Mouse (Mus musculus): Measurements from ENCODE around the gene Srgap2.
A peak's percentile ranks its signal among the peaks of the same experiment; 100 is the strongest.
"Not testable (repeated sequence)": the region's sequence is repeated elsewhere in the genome, so short reads cannot be mapped to it uniquely, and the experiment has no call there.

Gene Srgap2

DNA sequence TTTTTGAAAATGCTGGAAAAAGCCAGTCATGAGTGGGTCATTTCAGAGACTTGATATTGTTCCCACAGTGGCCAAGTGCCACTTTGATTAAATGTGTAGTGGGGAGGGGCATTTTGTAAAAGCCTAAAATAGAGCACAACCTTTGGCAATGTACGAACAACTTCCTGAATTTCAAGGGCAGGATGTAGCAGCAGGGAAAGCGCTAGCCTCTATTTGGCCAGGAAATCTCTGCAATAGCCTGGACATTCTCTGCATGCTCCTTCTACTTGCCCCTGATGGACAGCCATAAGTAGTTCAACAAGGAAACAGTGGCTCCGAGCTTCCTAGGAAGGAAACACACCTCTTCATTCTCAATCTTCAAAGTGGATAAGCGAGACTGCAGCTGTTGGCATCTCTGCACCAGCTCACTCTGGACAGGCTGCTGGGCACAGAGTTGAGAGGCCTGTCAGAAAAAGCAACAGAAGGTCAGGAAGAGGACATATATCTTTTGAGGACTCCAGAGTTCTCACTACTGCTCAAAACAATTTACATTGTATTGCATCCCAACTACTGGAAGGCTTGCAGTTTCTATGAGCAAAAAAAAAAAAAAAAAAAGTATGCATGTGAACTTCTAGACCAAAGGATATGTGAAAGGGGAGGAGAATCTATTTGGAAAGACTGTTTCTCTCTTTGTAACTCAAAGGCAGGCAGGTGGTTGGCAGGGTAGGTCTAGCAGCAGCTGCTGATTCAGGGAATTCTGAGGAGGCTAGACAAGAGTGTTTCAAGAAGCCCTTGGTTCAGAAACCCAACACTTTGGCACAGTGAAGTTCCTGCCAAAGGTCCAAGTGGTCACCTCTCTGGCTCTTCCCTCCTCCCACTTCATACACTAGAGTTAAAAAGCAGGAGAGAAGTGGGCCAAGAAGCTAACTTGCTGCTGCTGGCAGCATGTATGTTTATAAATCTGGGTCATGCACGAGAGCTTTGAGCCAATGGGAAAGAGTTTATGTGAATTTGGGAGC is 181.4 kb downstream of the Srgap2 start:
- DNase-seq (ENCODE audit: low spot score in 2 of 2): no peak

DNA sequence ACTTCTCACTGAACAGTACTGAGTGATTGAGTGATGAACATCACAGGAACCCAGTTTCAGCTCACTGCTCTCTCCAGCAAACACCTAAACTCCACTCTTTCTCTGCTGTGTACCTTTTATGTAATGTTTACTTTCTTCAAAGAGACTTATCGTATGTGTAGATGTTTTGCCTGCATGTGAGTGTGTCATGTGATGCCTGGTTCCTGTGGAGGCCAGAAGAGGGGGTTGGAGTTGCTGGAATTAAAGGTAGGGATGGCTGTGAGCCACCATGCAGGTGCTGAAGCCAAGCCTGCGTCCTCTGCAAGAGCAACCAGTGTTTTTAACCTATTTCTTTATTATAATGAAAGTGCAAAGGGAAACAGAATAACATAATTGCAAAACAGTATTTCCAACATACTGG is 182.5 kb downstream of the Srgap2 start:
- DNase-seq (ENCODE audit: low spot score in 2 of 2): no peak

DNA sequence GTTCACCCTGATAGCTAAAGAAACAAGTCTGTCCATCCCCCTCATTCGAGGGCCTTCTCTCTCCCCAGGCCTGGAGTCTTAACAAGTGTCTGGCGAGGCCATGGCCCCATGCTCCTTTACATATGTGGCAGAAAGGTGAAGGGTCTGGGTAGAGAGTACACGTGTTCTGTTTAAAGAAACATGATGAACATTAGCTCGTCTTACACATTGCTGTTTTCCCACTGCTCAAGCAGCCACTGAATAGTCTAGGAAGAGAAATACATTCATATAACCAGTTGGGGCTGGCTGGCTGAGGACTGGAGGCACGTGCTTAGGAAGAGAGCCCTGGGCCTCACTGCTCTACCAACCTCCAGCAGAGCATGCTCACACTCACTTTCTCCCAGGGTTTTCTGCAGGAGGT is 191.1 kb downstream of the Srgap2 start:
- DNase-seq (ENCODE audit: low spot score in 2 of 2): no peak

DNA sequence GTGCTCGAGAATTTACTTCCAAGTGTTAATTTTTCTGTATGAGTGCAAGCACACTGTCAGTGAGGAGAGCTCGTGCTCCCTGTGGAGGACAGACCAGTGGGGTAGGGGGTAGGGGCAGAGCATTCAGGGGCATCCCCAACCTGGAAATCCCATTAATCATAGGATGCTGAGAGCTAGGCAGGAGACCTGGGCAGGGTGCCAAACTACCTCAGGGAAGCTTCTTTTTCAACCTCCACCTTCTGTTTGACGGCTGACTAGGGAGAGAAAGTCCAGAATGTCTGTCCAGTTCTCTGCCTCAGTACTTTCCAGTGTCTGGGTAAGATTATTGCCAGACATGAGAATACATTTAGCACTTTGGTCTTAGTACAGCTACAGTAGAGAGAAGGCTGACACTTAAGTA is 191.5 kb downstream of the Srgap2 start:
- DNase-seq (ENCODE audit: low spot score in 2 of 2): no peak

DNA sequence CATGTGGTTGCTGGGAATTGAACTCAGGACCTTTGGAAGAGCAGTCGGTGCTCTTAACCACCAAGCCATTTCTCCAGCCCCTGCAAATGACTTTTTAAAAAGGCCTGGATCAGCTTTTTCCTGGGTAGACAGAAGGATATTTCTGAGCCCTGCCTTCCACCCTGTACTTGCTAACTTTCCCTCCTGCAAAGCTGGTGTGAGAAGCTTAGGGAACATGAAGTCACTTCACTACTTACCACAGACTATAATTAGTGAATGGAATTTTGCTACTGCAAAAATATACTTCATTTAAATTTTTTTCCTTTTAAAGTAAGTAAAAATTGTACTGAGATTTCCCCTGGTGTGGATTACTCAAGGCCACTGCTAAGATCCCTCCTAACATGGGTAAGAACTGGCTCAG is 196.0 kb downstream of the Srgap2 start:
- peak; percentile 24 to 41 for DNase-seq (ENCODE audit: low spot score in 2 of 2)

DNA sequence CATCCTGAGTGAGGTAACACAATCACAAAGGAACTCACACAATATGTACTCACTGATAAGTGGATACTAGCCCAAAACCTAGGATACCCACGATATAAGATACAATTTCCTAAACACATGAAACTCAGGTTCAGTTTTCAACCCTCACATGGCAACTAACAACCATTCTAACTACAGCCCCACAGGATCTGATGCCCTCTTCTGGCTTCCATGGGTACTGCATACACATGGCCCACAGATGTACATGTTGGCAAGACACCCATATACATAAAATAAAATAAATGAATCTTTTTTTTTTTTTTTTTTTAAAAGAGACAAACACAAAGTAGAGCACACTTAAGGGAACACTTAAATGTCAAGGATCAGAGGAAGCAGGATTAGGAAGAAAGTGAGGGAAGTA is 198.1 kb downstream of the Srgap2 start:
- not testable (repeated sequence) for DNase-seq (ENCODE audit: low spot score in 2 of 2)

DNA sequence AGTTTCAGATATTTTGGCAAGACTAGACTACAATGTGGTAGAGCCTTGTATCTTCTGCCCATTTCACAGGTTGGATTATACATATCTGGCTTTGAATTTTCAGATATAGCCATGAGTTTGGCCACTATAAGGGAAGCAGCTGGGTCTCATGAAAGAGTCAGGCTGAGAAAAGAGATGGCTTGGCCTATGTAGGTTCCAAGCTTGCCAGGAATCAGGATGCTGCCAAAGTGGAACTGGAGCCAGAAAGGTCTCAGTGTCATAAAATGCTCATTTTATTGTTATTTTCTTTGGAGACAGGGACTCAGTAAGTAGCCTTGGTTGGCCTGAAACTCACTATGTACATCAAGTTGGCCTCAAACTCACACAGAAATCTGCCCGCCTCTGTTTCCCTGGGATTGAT is 200.0 kb downstream of the Srgap2 start:
- no peak for DNase-seq (ENCODE audit: low spot score in 2 of 2)

- DNase-seq (ENCODE audit: low spot score in 2 of 2): no peak
These were observed 202.2 kb downstream of the Srgap2 start for GRCm38 (mm10) chr1:131324816-131325463.

GRCm38 (mm10) chr1:131319598-131320330 is 207.4 kb downstream of the Srgap2 start:
- no peak for DNase-seq (ENCODE audit: low spot score in 2 of 2)

DNA sequence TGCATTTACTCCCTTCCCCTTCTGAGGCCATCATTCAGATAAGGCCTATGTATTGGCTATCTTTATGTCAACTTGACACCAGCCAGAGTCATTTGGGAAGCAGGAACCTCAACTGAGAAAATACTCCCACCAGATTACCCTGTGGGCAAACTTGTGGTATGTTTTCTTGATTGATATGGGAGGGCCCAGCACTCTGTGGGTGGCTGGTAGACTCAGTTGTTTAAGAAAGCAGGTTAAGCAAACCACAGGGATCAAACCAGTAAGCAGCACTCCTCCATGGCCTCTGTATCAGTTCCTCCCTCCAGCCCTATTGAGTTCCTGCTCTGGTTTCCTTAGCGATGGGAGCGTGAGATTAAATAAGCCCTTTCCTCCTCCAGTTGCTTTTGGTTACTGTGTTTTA is 208.8 kb downstream of the Srgap2 start:
- no peak for DNase-seq (ENCODE audit: low spot score in 2 of 2)

- no peak for DNase-seq (ENCODE audit: low spot score in 2 of 2)
These were observed 209.5 kb downstream of the Srgap2 start for GRCm38 (mm10) chr1:131317625-131318024.

- DNase-seq (ENCODE audit: low spot score in 2 of 2): no peak
These were observed 215.9 kb downstream of the Srgap2 start for GRCm38 (mm10) chr1:131311284-131311683.

- no peak for DNase-seq (ENCODE audit: low spot score in 2 of 2)
These were observed 216.8 kb downstream of the Srgap2 start for GRCm38 (mm10) chr1:131310237-131310818.

- DNase-seq (ENCODE audit: low spot score in 2 of 2): no peak
These were observed 226.4 kb downstream of the Srgap2 start for GRCm38 (mm10) chr1:131300750-131301149.

GRCm38 (mm10) chr1:131299788-131300187 is 227.4 kb downstream of the Srgap2 start:
- no peak for DNase-seq (ENCODE audit: low spot score in 2 of 2)

- DNase-seq (ENCODE audit: low spot score in 2 of 2): no peak
These were observed 227.9 kb downstream of the Srgap2 start for GRCm38 (mm10) chr1:131299240-131299639.

DNA sequence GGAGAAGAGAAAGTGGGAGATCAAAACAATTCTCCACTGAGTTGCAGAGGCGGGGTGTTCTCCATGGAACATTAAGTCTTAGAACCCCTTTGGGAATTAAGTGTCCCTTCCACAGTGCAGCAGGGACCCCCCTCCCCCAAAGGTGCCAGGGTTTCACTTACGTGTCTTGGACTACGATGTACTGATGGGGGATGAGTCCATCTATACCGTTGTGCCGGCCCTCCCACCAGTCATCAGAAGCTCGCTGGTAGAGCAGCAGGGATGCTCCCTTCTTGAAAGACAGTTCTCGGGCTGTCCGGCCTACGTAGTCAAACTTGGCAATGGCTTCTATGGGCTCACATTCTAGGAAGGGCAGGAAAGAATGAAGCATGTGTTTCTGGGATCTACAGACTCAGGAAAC is 229.0 kb downstream of the Srgap2 start:
- no peak for DNase-seq (ENCODE audit: low spot score in 2 of 2)

DNA sequence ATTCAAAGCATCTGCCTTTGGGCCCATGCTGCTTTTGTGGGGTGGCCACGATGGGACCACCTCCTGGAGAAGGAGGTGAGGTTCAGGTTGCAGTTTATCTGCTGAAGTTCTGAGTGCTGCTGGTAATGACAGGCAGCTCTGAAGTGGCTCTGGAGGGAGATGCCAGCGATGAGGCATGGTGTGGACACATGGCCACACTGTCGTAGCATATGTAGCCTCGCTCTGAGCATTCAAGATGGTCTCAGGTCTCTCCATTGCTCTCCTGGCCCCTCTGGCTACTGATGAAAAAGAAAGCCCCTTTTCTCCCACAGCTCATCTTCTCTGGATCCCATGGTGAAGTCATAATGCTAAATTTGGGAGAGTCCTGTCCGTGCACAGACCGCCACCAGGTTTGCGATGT is 230.4 kb downstream of the Srgap2 start:
- no peak for DNase-seq (ENCODE audit: low spot score in 2 of 2)

DNA sequence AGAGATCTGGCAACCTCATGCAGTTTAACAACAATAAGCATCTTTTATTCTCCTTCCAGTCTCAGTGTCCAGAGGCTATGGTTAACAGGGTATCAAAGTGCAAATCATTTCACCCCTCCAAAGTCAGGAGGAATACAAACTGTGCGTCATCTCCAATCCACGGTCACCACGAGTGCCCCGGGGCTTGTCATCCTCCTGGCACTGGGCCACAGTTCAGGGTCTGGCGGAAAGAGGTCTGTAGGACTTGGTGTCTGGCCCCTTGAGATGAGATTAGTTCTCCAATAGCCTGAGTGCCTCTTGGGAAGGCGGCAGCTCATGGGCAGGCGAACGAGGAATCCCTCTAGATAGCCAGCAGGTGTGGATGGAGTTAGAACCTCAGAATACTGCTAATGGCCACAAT is 232.0 kb downstream of the Srgap2 start:
- DNase-seq (ENCODE audit: low spot score in 2 of 2): no peak

DNA sequence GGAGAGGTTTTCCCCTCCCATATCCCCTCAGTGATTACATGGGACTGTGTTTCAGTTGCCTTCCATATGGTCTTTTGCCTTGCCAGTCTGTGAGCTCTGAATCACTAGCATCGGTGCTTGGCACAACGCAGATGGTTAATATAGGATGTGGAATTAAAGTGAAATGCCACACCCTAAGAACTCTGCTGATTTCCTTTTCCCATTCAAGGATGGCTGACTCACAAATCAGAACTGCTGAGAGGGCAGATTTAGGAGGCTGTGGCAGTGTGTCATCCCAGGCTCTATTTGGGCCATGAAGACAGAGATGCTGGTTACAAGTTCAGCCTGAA is 233.3 kb downstream of the Srgap2 start:
- DNase-seq (ENCODE audit: low spot score in 2 of 2): peak; percentile 35 to 46

DNA sequence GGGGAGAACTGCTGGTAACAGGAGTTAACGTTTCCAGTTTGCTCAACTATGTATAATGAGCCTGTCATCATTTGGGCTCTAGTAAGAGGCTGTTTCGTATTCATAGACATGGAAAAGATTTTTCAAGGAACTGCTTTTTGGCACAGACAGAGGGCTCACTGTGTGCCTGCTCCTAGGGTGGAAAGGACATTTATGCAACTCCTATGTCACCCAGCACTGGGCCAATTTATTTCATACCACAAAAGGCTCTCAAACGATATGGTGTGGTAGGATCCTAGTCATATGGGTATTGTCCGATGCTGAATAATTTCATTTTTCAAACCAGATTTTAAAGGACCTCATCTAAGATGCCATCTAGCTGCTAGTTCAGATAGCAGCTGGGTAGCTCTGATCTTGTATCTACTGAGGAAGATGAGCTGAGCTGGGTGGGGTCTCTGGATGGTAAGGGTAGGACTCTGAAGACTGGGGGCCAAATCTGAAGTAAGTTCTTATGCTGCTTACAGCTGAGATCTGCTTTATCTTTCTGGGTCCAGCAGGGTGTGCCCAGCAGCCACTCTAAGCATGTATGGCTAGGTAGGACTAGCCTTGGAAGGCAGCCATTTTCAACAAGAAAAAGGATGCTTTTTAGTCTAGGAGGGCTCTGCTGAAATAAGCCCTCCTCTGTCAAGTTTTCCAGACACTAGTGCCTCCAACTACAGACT is 233.8 kb downstream of the Srgap2 start:
- DNase-seq (ENCODE audit: low spot score in 2 of 2): no peak
